Mouse (Mus musculus): ENCODE results near the gene Tomm34.
A peak's percentile ranks its signal among the peaks of the same experiment; 100 is the strongest.

Tomm34 gene

GRCm38 (mm10) chr2:164070765-164071436 lies at the start of gene Tomm34:
Gene Tomm34 (minus strand): TSS chr2:164071169.
- peak; percentile 95 to 97 for DNase-seq

GRCm38 (mm10) chr2:164119503-164119902 lies 48.5 kb upstream of the Tomm34 start:
- no peak for DNase-seq

DNA sequence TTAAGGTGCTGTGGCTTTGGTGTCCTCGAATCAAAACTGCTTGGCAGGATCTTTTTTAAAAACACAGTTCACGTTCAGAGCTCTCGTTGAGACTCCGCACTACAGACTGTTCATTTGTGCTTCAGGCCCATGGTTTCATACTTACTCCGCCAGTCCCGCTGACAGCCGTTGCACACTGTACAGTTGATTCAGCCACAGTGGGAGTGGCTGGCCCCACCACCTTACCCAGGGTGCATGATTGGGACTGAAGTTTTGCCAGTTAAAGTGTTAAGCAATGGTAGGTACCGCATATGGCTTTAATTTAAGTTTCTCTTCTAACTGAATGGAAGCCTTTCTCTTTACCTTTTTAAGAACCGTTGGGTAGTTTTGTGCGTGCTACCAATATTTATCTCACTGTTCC lies 44.6 kb upstream of the Tomm34 start:
- DNase-seq: no peak

- DNase-seq: no peak
Observed at GRCm38 (mm10) chr2:164114051-164114450, 43.1 kb upstream of the Tomm34 start.

GRCm38 (mm10) chr2:164111546-164111945 lies 40.6 kb upstream of the Tomm34 start:
- no peak for DNase-seq

DNA sequence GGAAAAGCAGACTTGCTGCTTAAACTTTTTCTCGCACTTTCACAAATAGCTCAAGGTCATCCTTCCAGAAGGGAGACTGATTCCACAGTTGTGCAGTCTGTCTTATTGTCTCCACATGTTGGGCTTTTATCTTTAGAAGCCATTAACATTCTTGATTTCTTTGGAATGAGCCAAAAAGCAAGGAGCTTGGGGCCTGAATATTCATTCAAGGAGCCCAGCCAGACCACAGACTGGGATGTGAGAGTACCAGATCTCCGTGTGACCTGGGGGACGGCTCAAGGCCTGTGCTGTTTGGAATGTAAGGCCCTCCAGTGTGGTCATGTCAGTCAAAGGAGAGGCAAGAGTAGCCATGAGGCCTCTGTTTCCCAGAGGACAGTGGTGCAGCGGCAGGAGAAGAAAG lies 37.5 kb upstream of the Tomm34 start:
- no peak for DNase-seq

DNA sequence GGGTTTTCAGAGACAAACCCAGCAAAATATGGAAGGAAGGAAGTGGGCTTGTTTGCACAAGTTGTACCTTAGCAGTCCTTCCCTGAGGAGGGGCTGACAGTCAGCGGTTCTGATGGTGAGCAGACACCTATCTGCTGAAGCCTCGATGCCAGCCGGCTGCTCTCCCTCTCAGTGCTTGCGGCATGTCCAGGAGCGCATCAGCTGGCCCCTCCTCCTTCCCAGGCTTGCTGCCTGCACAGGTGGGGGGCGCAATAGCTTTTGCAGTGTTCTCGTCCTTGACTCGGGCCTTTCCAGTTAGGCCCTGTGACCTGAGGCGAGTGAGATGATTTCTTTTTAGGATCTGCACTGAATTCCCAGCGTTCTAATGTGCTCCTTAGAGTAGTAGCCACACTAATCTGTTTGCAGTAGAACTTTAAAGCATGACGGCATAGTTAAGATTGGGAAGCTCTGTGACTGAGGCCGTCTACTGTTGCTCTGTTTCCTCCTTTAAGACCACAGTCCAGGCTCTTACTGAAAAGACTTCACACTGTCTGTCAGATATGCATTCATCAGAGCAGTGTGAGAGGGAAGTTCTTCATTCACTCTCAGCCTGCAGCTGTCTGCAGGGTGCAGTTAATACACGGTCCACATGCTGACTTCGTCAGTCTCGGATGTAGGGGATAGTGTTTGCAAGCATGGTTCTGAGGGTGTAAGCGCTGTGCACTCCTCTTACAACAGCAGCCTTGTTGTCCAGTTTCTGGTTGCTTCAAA lies 36.3 kb upstream of the Tomm34 start:
- no peak for DNase-seq

GRCm38 (mm10) chr2:164106287-164107035 lies 35.5 kb upstream of the Tomm34 start:
- DNase-seq: no peak

DNA sequence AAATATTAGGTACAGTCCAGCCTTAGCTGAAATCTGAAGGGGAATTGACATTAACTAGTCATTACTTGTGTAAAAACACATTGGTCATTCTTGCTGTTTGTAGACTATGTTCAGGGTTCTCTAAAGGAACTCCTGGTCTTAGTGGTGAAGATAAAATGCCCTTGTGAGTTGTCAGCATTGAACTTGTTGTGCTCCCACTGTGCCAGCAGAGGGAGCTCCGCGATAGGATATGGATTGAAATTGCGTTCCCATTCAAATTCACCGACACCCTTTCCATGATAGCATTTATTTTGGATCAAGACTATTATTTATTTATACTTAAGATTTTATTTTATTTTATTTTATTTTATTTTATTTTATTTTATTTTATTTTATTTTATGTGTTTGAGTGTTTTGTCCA lies 32.5 kb upstream of the Tomm34 start:
- DNase-seq: peak; percentile 61 to 79

GRCm38 (mm10) chr2:164102366-164102765 lies 31.4 kb upstream of the Tomm34 start:
- no peak for DNase-seq

DNA sequence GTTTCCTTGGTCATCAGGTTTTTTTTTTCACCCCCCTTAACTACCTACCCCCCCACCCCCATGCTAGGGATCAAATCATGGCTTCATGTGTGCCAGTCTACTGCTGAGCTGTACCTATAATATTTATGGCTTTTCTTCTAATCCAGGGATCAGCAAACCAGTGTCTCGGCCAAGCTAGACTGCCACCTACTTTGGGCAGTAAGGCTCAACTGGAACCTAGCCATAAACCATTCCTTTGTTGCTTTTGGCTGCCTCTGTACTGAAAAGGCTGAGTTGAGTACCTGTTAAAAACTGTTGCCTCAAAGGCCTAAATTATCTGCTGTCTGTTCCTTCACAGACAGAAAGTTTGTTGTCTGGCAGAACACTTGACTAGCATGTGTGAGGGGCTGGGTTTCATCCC lies 31.0 kb upstream of the Tomm34 start:
- no peak for DNase-seq

- peak; percentile 69 to 83 for DNase-seq
Observed at GRCm38 (mm10) chr2:164098603-164099250, 27.8 kb upstream of the Tomm34 start.

GRCm38 (mm10) chr2:164094152-164094551 lies 23.2 kb upstream of the Tomm34 start:
- DNase-seq: no peak

- no peak for DNase-seq
Observed at GRCm38 (mm10) chr2:164089508-164089907, 18.5 kb upstream of the Tomm34 start.

- no peak for DNase-seq
Observed at GRCm38 (mm10) chr2:164087416-164088017, 16.5 kb upstream of the Tomm34 start.

- no peak for DNase-seq
Observed at GRCm38 (mm10) chr2:164084342-164084700, 13.4 kb upstream of the Tomm34 start.

GRCm38 (mm10) chr2:164083609-164084341 lies 12.8 kb upstream of the Tomm34 start:
- DNase-seq: no peak

DNA sequence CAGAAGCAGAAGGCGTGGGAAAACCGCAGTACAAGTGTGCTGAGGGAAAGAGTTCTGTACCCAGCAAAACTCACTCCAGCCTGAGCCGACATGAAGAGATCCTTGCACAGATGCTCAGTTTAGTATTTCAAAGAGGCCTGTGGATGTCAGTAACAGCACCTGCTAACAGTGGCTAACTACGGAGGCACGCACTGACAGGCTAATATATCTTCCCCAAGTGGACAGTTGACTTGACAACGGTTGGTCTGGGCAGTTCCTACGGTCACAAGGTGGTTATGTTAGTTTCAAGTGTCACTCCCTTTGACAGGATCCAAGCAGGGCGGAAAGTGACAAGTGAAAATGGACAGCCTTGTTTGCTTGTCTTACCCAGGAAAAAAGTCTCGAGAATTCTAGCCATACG lies 11.2 kb upstream of the Tomm34 start:
- no peak for DNase-seq

DNA sequence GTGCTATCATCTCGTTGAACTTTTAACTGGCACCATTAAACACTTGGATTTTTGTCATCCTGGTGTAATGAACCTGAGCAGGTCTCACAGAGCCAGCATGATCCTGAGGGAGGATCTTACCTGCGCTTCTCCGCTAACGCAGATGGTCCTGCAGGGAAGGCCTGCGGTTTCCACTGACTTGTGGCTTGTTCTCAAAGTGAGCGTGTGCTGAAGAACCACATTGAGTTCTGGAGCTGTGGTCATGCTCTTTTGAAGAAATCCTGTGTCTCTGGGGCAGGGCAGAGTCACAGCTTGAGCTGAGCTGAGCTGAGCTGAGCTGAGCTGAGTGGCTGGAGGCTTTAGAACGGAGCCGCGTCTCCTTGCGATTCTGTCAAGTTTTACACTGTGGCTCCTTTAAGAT lies 10.6 kb upstream of the Tomm34 start:
- no peak for DNase-seq

GRCm38 (mm10) chr2:164079488-164079887 lies 8.5 kb upstream of the Tomm34 start:
- no peak for DNase-seq

- no peak for DNase-seq
Observed at GRCm38 (mm10) chr2:164077875-164078274, 6.9 kb upstream of the Tomm34 start.

DNA sequence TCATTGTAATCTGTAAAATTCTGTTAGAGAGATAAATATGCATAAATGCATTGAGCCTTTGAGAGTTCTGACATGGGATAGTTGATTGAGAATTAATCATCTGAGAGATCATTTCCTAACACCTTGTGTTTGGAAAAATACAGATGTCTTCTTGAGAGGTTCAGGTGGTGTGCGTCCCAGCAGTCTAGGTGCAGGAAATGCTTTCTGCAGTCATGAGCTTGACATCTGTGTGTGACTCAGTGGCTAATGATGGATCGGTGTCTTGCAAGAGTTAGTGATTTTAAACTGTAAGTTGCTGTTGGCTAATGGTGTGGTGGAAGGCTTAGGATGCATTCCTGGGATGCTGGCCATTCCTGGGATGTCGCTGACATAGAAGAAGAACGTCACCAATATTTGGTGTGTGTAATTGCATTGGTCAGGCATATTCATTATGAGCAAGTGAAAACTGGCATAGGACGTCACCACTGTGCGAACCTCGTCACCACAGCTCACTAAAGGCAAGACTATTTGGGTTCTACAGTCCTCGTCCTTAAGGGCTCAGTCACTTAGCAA lies 6.0 kb upstream of the Tomm34 start:
- no peak for DNase-seq

Data from cerebellum, adult 18-20 months (tissue).